Mouse (Mus musculus) hindlimb bud, embryonic 11.5 days (tissue): ENCODE measurements around the gene Akr7a5.

Experiments used
- DNase-seq: peaks from one replicate; pipeline ENCODE4 v3.0.0-alpha.2; 2012; ENCODE audit warnings: low read depth, low spot score; ENCODE audit errors: extremely low spot score

Akr7a5 gene

DNA sequence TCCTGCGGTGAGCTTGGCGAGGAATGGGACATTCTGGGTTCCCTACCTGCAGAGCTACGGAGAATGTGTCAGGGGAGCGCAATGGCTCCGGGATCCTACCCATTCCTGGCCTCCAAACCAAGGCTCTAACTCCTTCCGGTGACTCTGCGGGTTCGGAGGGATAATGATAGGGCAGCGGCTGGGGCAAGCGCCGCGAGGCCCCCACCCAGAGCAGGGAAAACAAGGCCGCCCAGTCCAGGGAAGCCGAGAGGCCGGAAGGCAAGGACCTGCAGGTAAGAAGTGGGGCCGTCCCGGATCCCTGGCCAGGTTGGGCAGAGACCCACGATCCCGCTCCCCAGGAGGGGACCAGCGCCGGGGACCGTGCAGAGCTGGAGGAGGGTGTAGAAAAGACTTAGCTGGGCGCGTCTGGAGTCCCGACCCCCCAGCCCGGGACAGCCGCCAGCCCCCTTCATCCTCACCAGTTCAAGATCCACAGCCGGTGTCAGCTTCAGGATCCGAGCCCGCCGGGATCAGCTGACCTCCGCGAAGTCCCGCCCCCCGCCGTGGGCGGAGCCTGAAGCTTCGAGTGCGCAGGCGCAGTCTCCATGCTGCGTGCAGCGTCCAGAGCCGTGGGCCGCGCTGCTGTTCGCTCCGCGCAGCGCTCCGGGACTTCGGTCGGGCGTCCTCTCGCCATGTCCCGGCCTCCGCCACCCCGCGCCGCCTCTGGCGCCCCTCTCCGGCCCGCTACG, at the start of gene Akr7a5, which contains the start of gene Pqlc2:
Gene Akr7a5 (plus strand): TSS at position 574 of the 728 bp plus-strand sequence.
Gene Pqlc2 (minus strand): TSS at position 538 of the 728 bp plus-strand sequence.
- DNase-seq = peak; percentile 77

DNA sequence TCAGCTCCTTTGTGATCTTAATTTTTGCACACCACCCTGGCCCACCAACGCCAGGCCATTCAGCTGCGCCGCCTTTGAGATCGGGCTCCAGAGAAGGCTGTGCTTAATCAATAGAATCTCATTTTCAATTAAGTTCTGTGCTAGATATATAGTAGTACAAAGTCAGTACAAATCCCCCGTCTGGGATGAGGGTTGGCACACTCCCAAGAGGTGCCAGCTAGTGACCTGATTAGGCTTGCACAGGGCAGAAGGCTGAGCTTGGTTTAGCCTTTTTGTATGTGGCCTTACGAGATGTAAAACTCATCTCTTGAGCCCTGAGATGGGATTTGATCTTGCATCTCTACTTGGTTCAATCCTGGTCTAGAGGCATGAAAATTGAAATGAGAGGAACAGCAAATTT, 47.6 kb upstream of the Akr7a5 start:
- no peak for DNase-seq

DNA sequence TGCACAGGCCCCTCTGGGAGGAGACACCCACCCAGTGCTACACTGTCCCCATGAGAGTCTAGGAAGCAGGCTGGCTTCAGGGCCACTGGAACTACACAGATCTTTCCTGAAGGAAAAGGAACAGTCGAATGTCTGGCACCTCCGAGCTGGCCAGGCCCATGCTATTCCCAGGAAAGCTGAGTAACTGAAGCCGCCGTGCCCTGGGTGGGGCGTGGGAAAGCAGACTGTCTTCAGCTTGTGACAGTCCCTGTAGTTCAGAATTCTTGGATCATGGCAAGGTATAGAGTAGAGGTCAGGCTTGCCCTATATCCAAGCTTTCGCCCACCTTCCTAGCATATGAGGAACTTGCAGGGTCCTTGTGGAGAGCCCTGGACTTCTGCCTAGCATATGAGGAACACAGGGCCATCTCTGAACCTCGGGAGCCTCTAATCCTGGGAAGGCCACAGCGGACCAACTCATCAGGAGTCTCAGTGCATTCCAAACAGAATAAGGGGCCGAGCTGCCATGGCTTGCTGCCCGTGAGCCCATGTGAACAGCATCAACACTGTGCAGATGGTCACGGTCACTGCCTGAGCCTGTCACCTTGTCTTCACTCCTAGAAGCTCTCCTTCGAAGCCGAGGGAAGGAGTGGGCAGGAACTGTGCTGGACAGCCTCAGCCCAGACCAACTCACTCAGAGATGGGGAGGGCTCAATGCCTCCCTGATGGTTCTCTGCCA, 44.6 kb upstream of the Akr7a5 start:
- DNase-seq = no peak

DNA sequence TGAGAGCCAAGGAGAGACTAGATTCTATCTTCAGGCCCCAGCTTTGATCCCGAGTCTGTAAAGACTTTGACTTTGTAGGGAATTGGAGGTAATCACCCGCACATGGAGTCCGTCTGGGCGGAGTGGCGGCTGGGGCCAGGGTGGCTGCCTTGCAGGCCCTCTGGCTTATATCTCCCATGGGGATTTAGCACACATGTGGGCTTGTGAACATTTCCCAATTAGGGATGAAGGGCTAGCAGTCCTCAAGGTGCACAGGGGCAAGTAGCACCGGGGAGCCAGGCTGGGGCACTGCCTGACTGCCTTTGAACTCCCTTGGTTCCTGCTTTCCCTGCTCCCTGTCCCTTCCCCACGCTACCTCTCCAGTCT, 44.1 kb upstream of the Akr7a5 start:
- no peak for DNase-seq

DNA sequence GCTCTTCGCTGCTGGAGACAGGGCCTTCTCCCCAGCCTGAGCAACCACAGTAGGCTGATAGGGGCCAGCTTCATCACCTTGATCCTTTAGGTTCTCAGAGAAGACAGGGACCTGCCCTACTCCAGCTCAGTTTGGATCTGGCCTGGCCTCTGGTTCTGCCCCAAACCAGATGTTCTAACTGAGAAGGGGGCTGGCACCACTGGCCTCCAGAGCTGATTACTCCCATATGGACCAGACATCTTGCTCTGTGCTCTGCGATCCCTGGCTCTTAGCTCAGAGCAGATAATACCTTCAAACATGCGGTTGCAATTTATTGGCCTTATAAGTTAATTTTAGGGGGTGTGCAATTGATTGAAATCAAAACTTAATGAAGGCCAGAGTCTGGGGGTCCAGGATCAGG, 43.2 kb upstream of the Akr7a5 start:
- no peak for DNase-seq

DNA sequence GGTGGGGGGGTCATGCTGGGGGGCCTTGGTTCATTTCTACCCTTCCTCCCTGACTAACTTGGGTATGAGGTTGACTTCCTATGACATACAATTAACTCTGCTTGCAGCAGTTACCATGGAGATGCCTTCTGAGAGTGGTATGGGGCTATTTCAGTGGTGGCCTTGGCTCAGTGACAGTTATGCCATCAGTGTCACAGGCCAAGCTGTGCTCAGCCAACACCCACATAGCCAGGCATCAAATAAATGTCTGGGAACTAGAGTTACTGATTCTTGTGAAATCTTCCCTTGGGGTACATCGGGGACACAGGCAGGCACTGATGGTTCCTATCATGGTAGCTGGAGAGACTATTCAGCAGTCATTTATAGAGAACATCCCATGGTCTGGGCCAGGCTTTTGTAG, 42.3 kb upstream of the Akr7a5 start:
- DNase-seq = no peak

DNA sequence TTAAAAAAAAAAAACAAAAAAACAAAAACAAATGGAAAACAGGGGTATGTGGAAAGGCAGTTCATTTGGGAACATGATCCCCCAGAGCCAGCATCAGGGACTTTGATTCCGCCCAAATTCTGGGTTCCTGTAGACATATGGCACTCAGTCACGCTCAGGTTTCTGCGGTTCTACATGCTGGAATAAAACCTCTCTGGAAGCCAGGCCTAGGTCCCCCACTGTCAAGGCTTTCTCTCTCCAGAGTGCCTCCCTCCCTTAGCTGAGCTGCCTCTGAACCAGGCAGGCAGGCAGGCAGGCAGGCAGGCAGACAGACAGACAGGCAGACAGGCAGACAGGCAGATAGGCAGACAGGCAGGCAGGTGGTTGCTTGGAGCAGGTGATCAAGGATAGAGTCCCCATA, 40.4 kb upstream of the Akr7a5 start:
- no peak for DNase-seq

DNA sequence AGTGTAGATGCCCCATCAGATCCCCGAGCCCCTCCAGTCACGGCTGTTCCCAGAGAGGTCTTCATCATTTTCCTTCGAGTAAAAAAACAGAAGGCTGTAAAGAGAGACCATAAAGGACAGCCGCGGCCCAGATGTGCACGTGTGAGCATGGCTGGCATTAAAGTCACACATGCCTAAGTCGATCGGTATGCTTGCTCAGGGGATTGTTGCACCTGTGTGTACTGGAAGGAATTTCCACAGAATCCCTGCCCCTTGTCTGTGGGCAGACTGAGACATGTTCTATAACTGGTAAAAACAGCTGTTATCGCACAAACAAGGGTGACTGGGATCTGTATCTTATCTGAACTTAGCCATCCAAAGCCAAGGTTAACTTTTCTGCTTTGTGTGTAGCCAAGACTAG, 39.0 kb upstream of the Akr7a5 start:
- no peak for DNase-seq

DNA sequence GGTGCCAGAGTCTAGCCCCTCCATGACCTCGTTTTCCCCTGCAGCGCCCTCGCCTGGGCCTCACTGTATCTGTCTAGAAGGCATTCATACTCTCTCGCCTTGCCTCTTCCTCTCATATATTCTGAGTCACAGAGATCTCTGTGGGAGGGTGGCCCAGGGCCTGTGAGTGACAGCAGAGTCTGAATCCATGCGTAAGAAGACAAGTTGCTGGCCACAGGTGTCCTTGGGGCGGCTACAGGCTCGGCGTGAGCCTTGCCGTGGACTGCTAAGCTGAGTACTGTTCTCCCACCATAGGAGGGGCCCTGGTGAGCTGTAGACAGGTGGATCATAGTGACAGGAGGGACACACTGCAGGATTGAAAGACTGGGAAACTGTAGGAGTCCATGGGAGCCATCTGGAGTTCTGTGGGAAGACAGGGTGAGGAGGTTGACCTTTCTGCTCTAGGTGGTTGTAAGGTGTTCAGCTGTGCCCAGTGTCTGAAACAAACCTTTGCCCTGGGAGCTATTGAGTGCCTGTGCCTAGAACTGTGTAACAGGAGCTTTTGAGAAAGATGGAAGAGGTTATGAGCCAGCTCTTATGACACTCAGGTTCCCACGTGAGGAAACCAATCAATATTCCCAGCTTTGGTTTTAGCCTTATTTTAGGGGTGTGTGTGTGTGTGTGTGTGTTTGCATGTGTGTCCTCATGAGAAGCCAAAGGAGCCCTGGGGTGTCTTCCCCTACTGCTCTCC, 37.4 kb upstream of the Akr7a5 start:
- no peak for DNase-seq

DNA sequence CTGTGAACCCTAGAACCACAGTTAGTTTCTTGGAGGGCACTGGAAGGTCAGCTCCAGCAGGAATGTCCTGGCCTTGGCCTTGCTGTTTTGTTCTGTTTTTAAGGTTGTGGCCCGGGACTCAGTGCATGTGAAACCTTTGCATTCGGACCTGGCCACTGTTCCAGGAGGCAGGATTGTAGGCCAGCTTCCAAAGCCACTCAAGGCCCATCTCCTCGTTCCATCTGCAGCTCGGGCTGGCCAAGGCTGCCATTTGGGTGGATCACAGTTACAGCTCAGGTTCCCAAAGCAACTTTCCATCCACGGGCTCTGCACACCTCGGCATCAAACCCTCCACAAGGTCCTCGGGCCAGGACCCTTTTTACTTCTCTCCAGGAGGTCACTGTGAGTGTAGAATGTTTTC, 36.0 kb upstream of the Akr7a5 start:
- DNase-seq = no peak

DNA sequence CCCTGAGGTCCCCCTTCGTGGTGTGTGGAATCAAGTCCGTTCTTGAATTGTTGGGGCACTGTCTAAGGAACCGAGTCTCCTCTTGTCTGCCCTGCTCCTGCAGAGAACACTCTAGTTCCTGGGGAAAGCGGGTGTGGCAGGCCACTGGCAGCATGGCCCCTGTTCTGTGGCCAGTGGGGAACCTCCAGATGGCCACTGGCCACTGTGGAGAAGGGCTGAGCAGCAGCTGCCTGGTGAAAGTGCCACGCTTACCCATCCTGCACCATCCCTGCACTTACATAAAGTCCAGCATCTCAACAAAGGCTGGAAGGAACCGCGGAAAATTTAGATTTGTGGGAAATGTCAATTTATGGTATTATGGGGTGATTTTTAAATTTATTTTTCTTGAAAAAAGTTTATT, 34.1 kb upstream of the Akr7a5 start:
- no peak for DNase-seq

DNA sequence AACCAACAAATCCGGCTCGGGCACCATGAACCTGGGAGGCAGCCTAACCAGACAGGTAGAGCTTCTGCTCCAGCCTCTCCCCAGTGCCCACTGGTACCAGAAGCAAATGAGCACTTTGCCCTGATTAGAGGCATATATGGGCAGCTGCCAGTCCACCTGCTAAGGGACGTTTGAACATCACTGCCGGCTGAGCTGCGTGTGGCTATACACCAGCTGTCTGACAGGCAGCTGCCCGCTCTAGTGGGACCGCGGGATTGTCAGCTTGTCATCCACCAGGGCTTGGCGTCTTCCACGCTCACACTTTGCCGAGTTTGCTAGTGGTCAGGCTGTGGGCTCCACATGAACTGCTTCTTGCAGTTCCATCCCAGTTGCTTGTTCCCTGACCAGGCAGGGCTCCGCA, 30.0 kb upstream of the Akr7a5 start:
- no peak for DNase-seq

DNA sequence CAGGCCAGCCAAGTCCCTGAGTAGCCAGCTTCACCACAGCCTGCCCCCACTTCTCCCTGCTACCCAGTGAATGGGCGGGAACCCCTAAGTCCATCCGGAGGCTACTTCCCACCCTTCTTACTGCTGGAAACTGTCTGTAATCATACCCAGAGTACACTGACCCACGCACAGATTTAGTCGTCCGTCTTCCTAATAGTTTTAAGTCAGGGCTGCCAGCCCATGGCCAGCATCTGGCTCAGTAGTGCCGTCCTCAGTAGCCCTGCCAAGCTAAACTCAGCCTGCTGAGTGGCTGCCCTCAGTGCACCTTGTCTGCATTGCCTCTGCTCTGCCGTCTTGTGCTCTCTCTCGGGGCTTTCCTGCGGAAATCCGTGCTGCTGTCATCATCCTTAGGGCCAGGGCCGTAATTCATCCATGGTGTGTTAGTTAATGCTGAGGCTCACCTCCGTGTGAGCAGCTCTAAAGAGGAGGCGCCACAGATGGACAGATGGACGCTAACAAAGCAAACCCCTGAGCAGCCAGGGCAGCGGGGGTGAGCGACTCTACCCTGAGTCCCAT, 28.7 kb upstream of the Akr7a5 start:
- DNase-seq = no peak

DNA sequence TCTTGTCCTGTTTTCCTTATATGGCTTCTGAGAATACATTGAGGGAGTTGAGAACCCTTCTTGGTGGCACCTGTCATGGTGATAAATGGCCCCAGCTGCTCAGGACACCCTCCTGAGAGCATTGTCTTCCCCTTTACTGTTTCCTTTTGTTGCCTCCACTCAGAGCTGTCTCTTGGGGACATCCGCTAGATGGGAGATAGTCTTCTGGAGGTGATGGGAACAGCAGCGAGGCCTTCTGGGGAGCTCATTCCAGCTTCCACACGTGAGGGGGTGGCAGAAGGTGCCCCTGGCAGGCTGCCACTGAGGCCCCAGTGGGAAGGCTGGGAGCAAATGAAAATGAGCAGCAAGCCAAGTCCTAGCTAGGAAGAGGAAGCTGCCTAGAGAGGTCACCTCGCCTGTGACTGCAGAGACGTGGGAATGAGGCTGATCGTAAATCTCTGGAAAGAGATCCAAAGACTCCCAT, 27.6 kb upstream of the Akr7a5 start:
- no peak for DNase-seq

DNA sequence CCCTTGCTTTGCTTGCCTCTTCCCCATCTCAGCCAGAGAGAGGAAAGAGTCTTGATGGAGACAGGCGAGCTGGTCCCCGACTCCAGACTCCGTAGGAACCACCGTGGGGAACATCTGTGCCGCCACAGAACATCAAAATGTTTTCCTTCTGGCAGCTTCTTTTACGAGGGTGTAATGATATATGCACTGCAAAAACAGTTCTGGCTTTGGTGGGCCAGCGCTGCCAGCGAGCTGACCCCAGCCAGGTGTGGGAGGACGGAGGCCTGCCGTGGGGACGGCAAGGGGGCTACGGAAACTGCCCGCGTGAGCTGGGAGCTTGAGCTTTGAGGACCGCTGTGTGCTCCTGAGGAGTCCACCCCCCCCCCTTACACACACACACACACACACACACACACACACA, 25.7 kb upstream of the Akr7a5 start:
- DNase-seq = no peak

DNA sequence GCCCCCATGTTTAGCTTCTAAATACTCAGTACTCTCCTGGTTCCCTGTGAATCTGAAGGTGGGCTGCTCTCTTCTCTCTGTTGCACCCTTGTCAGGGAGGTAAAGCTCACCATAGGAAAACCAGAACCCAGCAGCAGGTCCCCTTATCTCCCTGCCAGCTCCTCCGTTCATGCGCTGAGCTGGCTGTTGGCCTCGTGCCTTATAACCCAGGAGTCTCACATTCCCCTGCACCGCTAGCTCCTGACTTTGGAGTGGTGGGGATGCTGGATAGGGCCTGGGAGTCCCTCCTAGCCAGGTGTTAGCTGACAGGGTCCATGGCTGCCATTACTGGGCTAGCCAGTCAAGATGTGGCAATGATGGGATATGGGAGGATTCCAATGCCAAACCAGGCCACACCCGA, 24.3 kb upstream of the Akr7a5 start:
- no peak for DNase-seq

DNA sequence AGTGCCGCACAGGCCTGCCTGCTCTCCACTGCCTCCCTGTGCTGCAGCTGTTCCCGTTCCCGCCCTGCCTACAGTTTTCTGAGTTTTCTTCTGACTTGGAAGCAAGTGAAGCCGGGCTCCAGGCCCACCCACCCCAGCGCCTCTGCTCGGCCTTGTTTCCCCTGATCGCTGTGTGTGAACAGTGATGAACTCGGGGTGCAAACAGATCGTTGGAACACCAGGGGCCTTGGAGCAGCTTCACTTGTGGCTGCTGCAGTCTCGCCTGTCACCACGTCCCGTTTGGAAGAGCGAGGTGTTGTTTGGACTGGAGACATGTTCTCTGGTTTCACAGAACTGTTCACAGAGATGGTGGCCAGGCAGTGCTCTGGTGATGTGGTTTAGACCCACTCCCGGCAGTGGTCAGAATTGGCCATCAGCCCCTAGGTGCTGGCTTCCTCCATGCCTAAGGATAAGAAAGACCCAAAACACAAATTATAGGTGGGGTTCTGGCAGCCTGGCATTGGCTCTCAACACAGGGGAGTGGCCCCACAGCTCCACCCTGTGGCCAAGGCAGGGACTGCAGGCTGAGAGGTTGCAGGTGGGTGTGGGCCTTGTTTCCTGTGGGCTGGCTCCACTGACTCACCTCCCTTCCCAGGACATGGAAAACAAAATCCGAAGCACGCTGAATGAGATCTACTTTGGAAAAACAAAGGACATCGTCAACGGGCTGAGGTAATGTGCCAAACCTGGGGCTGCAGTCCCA, 23.3 kb upstream of the Akr7a5 start:
- DNase-seq = no peak

DNA sequence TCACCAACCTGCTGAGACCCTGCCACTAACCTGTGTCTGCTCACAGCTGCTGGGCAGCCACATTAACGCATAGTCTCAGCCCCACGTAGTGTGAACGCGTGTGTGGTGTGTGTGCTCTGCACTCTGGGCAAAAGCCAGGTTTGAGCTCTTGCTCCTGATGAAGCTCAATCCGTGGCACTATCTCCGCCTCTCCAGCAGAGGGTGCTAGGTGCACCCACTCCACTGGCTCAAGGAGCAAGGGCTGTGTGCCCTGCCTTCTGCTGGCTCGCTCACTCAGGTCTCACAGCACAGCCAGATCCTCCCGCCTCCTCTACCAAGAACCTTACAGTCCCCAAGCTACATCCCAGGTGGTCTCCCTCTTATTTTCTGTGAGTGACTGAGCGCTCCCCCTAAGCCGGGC, 21.5 kb upstream of the Akr7a5 start:
- no peak for DNase-seq

DNA sequence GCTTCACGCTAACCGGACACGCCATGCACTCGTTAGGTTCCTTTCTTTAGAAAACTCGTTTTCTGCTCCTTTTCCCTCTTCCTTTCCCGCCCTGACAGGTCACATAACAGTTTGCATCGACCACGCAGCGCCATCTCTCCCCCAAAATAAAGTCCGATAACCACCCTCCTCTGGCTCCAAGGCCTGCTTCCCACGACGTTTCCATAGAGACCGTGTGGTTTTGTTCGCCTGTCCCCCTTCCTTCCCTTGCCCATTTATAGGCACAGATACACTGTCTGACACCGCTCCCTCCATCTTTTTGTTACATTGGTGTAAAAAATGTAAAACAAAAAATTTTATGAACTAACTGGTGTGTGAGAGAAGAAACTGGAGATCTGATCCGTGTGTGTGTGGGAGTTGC, 19.4 kb upstream of the Akr7a5 start:
- DNase-seq = no peak

DNA sequence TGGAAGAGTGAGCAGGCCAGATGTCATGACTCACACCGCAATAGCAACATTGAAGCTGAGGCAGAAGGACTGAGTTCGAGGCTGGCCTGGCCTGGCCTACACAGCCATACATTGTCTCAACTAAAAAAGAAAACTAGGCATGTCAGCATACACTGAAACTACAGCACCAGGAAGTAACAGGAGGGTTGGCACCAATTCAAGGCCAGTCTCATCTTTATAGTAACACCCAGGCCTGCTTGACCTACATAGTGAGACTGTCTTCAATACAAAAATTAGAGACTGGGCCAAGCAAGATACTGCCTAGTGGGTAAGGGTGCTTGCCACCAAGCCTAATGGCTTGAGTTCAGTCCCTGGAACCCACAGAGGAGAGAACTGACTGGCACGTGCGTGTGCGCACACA, 18.5 kb upstream of the Akr7a5 start:
- DNase-seq = no peak

DNA sequence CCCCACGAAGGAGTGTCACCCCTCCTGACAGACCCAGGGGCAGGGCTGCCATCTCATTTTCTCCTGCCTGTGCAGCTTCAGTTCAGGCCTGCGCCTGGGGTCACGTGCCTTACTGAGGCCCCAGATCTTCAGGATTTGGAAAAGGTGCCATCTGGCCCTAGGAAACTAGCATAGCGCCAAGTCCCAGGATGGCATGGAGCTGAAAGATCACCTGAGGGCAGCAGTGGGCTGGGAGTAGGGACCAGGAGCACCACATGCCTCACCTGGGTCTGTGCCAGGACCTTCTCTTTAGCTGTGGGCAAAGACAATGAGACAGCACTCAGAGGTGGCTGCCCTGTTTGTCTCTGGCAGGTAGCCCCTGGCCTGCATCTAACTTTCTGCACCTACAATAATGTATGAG, 13.0 kb upstream of the Akr7a5 start:
- no peak for DNase-seq
